Mouse (Mus musculus): Measurements from ENCODE around the gene Lad1.
A peak's percentile ranks its signal among the peaks of the same experiment; 100 is the strongest.

DNA sequence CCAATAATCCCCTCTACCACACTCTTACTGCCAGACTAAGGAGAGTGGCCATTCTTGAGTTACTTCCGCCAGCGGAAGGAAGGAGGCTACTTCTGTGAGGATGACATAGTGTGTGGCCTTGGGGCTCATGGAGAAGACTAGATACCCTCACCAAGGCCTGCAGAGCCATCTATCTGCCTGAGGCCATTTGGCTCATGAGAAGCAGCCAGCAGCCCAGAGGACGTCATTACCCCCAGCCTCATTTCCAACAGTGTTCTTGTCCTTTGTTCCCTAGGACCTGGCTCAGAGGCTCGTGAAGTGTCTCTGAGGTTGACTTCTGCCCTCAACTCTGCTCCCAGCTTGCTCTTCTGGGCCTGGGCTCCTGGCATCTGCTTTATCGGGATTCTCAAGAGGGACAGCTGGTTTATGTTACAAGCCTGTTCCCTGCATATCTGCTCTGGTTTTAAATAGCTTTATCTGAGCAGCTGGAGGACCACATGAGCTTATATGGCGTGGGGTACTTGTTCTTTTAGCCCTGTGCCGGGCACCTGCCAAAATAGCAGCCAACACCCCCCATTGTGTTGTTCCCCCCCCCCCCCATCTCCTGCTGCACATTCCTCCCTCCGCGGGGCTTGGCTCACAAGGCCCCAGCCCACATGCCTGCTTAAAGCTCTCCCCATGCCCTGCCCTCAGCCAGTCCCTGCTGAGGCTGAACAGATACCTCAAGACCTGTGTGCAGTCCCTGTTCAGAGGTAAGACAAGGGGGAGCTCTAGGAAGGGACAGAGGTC lies 17.5 kb downstream of the Lad1 start, which contains the start of gene Tnnt2:
- no peak for TF ChIP-seq USF1 (IDR thresholded peaks at IDR 0.05; ENCODE audit: low read depth)
- TF ChIP-seq SRF (IDR thresholded peaks at IDR 0.05; ENCODE audit: control insufficient read depth, insufficient read length, low read depth): peak; percentile 94
- TF ChIP-seq POLR2A (IDR thresholded peaks at IDR 0.05; ENCODE audit: insufficient read length, low read depth): peak; percentile 91
- no peak for TF ChIP-seq REST (IDR thresholded peaks at IDR 0.05; ENCODE audit: insufficient read depth, insufficient read length)
- TF ChIP-seq MAX (IDR thresholded peaks at IDR 0.05; ENCODE audit: low read depth): no peak
- TF ChIP-seq CEBPB (IDR thresholded peaks at IDR 0.05; ENCODE audit: insufficient read depth, poor library complexity, severe bottlenecking): no peak
- TF ChIP-seq POLR2AphosphoS2 (IDR thresholded peaks at IDR 0.05; ENCODE audit: insufficient read length, low read depth): peak; percentile 94
- TF ChIP-seq E2F4 (IDR thresholded peaks at IDR 0.05; ENCODE audit: insufficient read depth): no peak
- TF ChIP-seq TCF12 (IDR thresholded peaks at IDR 0.05; ENCODE audit: insufficient read depth, poor library complexity, severe bottlenecking): peak; percentile 87
- TF ChIP-seq MYOG (IDR thresholded peaks at IDR 0.05; ENCODE audit: control insufficient read depth in 1 of 3, insufficient read depth in 1 of 3, insufficient read length in 2 of 3, low read depth in 2 of 3): peak in 2 of 3 experiments; percentile 1 to 98
- TF ChIP-seq MYOD1 (IDR thresholded peaks at IDR 0.05; ENCODE audit: control insufficient read depth in 1 of 3, insufficient read length in 2 of 3, low read depth in 2 of 3): peak; percentile 39 to 85 (median 67)
- TF ChIP-seq TCF3 (IDR thresholded peaks at IDR 0.05; ENCODE audit: insufficient read length, low read depth): peak; percentile 57
